Comparison of ENCODE assay signal across 11 mouse cellular contexts in genomic region chr8:108706491-108706847, GRCm38 (mm10).
DNase-seq lines count a peak whose midpoint lies in the region; ATAC-seq lines count a peak whose summit lies in the region.
"Had no signal": no experiment of that assay in that cellular context is flagged by ENCODE, and none has a peak within 500 bp of the region (broad histone marks: within the 10 kb centered on the region; RNA-seq: fewer than 3 reads in every experiment).

No protein-coding gene starts in this region.

- no peak for DNase-seq in kidney, adult 9 months
- DNase-seq in forebrain, embryonic 14.5 days (ENCODE audit: low spot score): no peak
- no peak for DNase-seq in MN1 (ENCODE audit: low spot score)
- no peak for DNase-seq in cerebellum, postnatal 14 days
- no peak for DNase-seq in thymus, postnatal 4 days
- DNase-seq: cerebellum, adult 11-12 months had no signal

- ATAC-seq in kidney, embryonic 16.5 days (ENCODE audit: low FRiP score, low TSS enrichment): no peak
- no peak for ATAC-seq in forebrain, embryonic 14.5 days
- ATAC-seq in limb, embryonic 15.5 days (ENCODE audit: insufficient number of reproducible peaks, low FRiP score, low TSS enrichment, low read depth): no peak
- ATAC-seq in neural tube, embryonic 13.5 days (ENCODE audit: low read depth): no peak

- no peak overlapping the region for H3K4me3 ChIP-seq in kidney, embryonic 16.5 days (ENCODE audit: low read length)
- H3K4me3 ChIP-seq in forebrain, embryonic 14.5 days (ENCODE audit: low read depth, low read length): peak overlapping the region; percentile 90
- H3K4me3 ChIP-seq in limb, embryonic 15.5 days: peak overlapping the region; percentile 75
- peak overlapping the region; percentile 88 for H3K4me3 ChIP-seq in neural tube, embryonic 13.5 days

- no peak overlapping the region for H3K9ac ChIP-seq in kidney, embryonic 16.5 days (replicated peaks; ENCODE audit: low read length)
- peak overlapping the region; percentile 97 for H3K9ac ChIP-seq in forebrain, embryonic 14.5 days (ENCODE audit: low read length)
- H3K9ac ChIP-seq in limb, embryonic 15.5 days: peak overlapping the region; percentile 17; the same call in 1 of the 2 replicates
- H3K9ac ChIP-seq in neural tube, embryonic 13.5 days: peak overlapping the region; percentile 100
- H3K9ac ChIP-seq: liver, embryonic 14.5 days had no signal

- no peaks in the 10 kb centered on the region for H3K36me3 ChIP-seq in kidney, embryonic 16.5 days (ENCODE audit: insufficient read depth, low read length)
- no peaks in the 10 kb centered on the region for H3K36me3 ChIP-seq in forebrain, embryonic 14.5 days (ENCODE audit: control insufficient read depth, insufficient read depth, low read length)
- no peaks in the 10 kb centered on the region for H3K36me3 ChIP-seq in limb, embryonic 15.5 days
- H3K36me3 ChIP-seq in neural tube, embryonic 13.5 days: no peaks in the 10 kb centered on the region
- H3K36me3 ChIP-seq: G1E had no signal

- no peak overlapping the region for H3K27ac ChIP-seq in kidney, embryonic 16.5 days (ENCODE audit: low read length)
- H3K27ac ChIP-seq in forebrain, embryonic 14.5 days (ENCODE audit: low read depth, low read length): peak overlapping the region; percentile 99
- peak overlapping the region; percentile 35 for H3K27ac ChIP-seq in limb, embryonic 15.5 days
- peak overlapping the region; percentile 100 for H3K27ac ChIP-seq in neural tube, embryonic 13.5 days (replicated peaks)
- H3K27ac ChIP-seq: liver, embryonic 14.5 days had no signal

- no peaks in the 10 kb centered on the region for H3K9me3 ChIP-seq in kidney, embryonic 16.5 days (ENCODE audit: low read length)
- no peaks in the 10 kb centered on the region for H3K9me3 ChIP-seq in forebrain, embryonic 14.5 days (replicated peaks; ENCODE audit: control insufficient read depth, low read length)
- H3K9me3 ChIP-seq in limb, embryonic 15.5 days: no peaks in the 10 kb centered on the region
- no peaks in the 10 kb centered on the region for H3K9me3 ChIP-seq in neural tube, embryonic 13.5 days

- WGBS in kidney, embryonic 16.5 days: 58% methylated on average over 3 of the region's 3 CpGs
- WGBS in forebrain, embryonic 14.5 days: 67% methylated on average over 3 of the region's 3 CpGs
- WGBS in limb, embryonic 15.5 days: 38% methylated on average over 3 of the region's 3 CpGs
- 47% methylated on average over 3 of the region's 3 CpGs for WGBS in neural tube, embryonic 13.5 days

- H3K27me3 ChIP-seq in kidney, embryonic 16.5 days (ENCODE audit: insufficient read depth, low read length): peaks cover 9% of the 10 kb centered on the region
- peaks cover 21% of the 10 kb centered on the region for H3K27me3 ChIP-seq in forebrain, embryonic 14.5 days (replicated peaks; ENCODE audit: control insufficient read depth, insufficient read depth, low read length)
- H3K27me3 ChIP-seq in limb, embryonic 15.5 days: no peaks in the 10 kb centered on the region
- H3K27me3 ChIP-seq in neural tube, embryonic 13.5 days: peaks cover 9% of the 10 kb centered on the region; the same call in 1 of the 2 replicates

- H3K4me2 ChIP-seq in kidney, embryonic 16.5 days (replicated peaks; ENCODE audit: low read depth, low read length): peak overlapping the region; percentile 58; the same call in 1 of the 2 replicates
- peak overlapping the region; percentile 73 for H3K4me2 ChIP-seq in forebrain, embryonic 14.5 days (ENCODE audit: low read length)
- H3K4me2 ChIP-seq in limb, embryonic 15.5 days: peak overlapping the region; percentile 60
- peak overlapping the region; percentile 96 for H3K4me2 ChIP-seq in neural tube, embryonic 13.5 days

- peaks cover 69% of the 10 kb centered on the region for H3K4me1 ChIP-seq in kidney, embryonic 16.5 days (ENCODE audit: insufficient read depth, low read length)
- peaks cover 20% of the 10 kb centered on the region for H3K4me1 ChIP-seq in forebrain, embryonic 14.5 days (ENCODE audit: control insufficient read depth, insufficient read depth, low read length)
- peaks cover 30% of the 10 kb centered on the region for H3K4me1 ChIP-seq in limb, embryonic 15.5 days
- H3K4me1 ChIP-seq in neural tube, embryonic 13.5 days (replicated peaks): peaks cover 64% of the 10 kb centered on the region
